In genomic region chr17:31694949-31695348, GRCm38 (mm10) we compare ENCODE assay signal across 41 mouse cellular contexts. TPM values are rescaled to one million over a fixed set of nuclear protein-coding genes. Genes with fewer than 3 reads are reported as not detected.
"Had no signal": no experiment of that assay in that cellular context is flagged by ENCODE, and none has a peak within 500 bp of the region (broad histone marks: within the 10 kb centered on the region; RNA-seq: fewer than 3 reads in every experiment).

No protein-coding gene starts in this region.

- H3K27ac ChIP-seq: limb, embryonic 10.5 days; limb, embryonic 12.5 days; limb, embryonic 13.5 days; limb, embryonic 15.5 days; liver, embryonic 12.5 days; liver, embryonic 13.5 days; liver, embryonic 14.5 days; liver, embryonic 15.5 days; lung, embryonic 15.5 days; macrophage; midbrain, embryonic 10.5 days; midbrain, embryonic 12.5 days; midbrain, embryonic 13.5 days; midbrain, embryonic 15.5 days; neural tube, embryonic 12.5 days had no signal

- DNase-seq: left cerebral cortex, postnatal 4 days; liver; liver, embryonic 13.5 days; liver, postnatal 0 days; lung, adult 18-20 months; lung, adult 2 months; lung, embryonic 14.5 days; lung, postnatal 10 days; lung, postnatal 14 days; lung, postnatal 36 days; lung, postnatal 4 days; midbrain, embryonic 14.5 days had no signal

- H3K9me3 ChIP-seq: limb, embryonic 10.5 days; limb, embryonic 12.5 days; limb, embryonic 13.5 days; limb, embryonic 15.5 days; liver, embryonic 12.5 days; liver, embryonic 13.5 days; liver, embryonic 15.5 days; lung, embryonic 15.5 days; midbrain, embryonic 10.5 days; midbrain, embryonic 12.5 days; midbrain, embryonic 13.5 days; midbrain, embryonic 15.5 days; neural tube, embryonic 12.5 days had no signal

- H3K36me3 ChIP-seq: limb, embryonic 10.5 days; limb, embryonic 12.5 days; limb, embryonic 13.5 days; limb, embryonic 15.5 days; liver, embryonic 12.5 days; liver, embryonic 13.5 days; liver, embryonic 15.5 days; lung, embryonic 15.5 days; midbrain, embryonic 10.5 days; midbrain, embryonic 12.5 days; midbrain, embryonic 13.5 days; midbrain, embryonic 15.5 days; neural tube, embryonic 12.5 days had no signal

- H3K9ac ChIP-seq: limb, embryonic 12.5 days; limb, embryonic 13.5 days; limb, embryonic 15.5 days; liver, embryonic 12.5 days; liver, embryonic 13.5 days; liver, embryonic 14.5 days; liver, embryonic 15.5 days; liver, postnatal 0 days; lung, embryonic 14.5 days; lung, embryonic 15.5 days; midbrain, embryonic 12.5 days; midbrain, embryonic 13.5 days; midbrain, embryonic 15.5 days; neural tube, embryonic 12.5 days had no signal

- ATAC-seq: liver, embryonic 12.5 days; liver, postnatal 0 days; lung, postnatal 0 days; midbrain, embryonic 15.5 days; midbrain, embryonic 16.5 days had no signal

- H3K4me2 ChIP-seq: limb, embryonic 12.5 days; limb, embryonic 13.5 days; limb, embryonic 15.5 days; liver, embryonic 11.5 days; liver, embryonic 12.5 days; liver, embryonic 13.5 days; liver, embryonic 15.5 days; lung, embryonic 14.5 days; lung, embryonic 15.5 days; midbrain, embryonic 11.5 days; midbrain, embryonic 12.5 days; midbrain, embryonic 13.5 days; midbrain, embryonic 15.5 days; neural tube, embryonic 12.5 days had no signal

- H3K4me3 ChIP-seq: limb, embryonic 10.5 days; limb, embryonic 12.5 days; limb, embryonic 13.5 days; limb, embryonic 15.5 days; liver, embryonic 12.5 days; liver, embryonic 13.5 days; liver, embryonic 15.5 days; lung, embryonic 15.5 days; midbrain, embryonic 10.5 days; midbrain, embryonic 12.5 days; midbrain, embryonic 13.5 days; midbrain, embryonic 15.5 days; myocyte; neural tube, embryonic 12.5 days had no signal

- H3K27me3 ChIP-seq: limb, embryonic 12.5 days; limb, embryonic 13.5 days; limb, embryonic 15.5 days; liver, embryonic 13.5 days; lung, embryonic 15.5 days; midbrain, embryonic 12.5 days; midbrain, embryonic 13.5 days; midbrain, embryonic 15.5 days; neural tube, embryonic 12.5 days had no signal

RNA-seq across cellular contexts. Expression of gene Cryaa, which starts 17.3 kb away (rescaled TPM):
- total RNA-seq: left cerebral cortex, postnatal 25 days; left cerebral cortex, postnatal 36 days; liver, adult 2 months; megakaryocyte progenitor cell, adult 5-6 weeks; megakaryocyte, adult 5-6 weeks; megakaryocyte-erythroid progenitor cell, adult 5-6 weeks; monocyte, adult 5-6 weeks had no signal
- polyA plus RNA-seq: limb, embryonic 10.5 days; limb, embryonic 11.5 days; limb, embryonic 13.5 days; liver, adult 2 months; liver, embryonic 11.5 days; liver, embryonic 12.5 days; liver, embryonic 13.5 days; liver, embryonic 14.5 days; liver, embryonic 15.5 days; liver, embryonic 16.5 days; liver, postnatal 0 days; lung, embryonic 14.5 days; lung, embryonic 15.5 days; macrophage; midbrain, embryonic 10.5 days; midbrain, embryonic 11.5 days; midbrain, embryonic 12.5 days; midbrain, embryonic 13.5 days; midbrain, embryonic 14.5 days; myocyte; neural tube, embryonic 11.5 days; neural tube, embryonic 12.5 days had no signal

RNA-seq across cellular contexts. Expression of gene Cbs, which starts 57.9 kb away (rescaled TPM):
- total RNA-seq: megakaryocyte progenitor cell, adult 5-6 weeks; megakaryocyte, adult 5-6 weeks; monocyte, adult 5-6 weeks had no signal
- polyA plus RNA-seq: macrophage had no signal
